Mouse (Mus musculus) layer of hippocampus, postnatal 25 days (tissue): ENCODE results near the gene Myg1. TPM values are rescaled to one million over a fixed set of nuclear protein-coding genes. Genes with fewer than 3 reads are reported as not detected.

Source experiments
- DNase-seq, 2 experiments: peaks; one replicate each; pipeline ENCODE4 v3.0.0; 2022; ENCODE audit warnings: mixed read lengths in 2 of 2, low spot score in 1 of 2; ENCODE audit errors: extremely low spot score in 1 of 2
- total RNA-seq, 2 experiments: library from RNA; stranded (reverse); gene quantifications; 2 replicates each; pipeline ENCODE4 v1.2.3; 2021

The Myg1 gene
- total RNA-seq, 2 experiments from 2014 or later: 63.0 to 66.1 TPM

GRCm38 (mm10) chr15:102377810-102378262 is 46.3 kb downstream of the Myg1 start:
- DNase-seq: no peak

- DNase-seq: peak; percentile 63 to 91
Observed at GRCm38 (mm10) chr15:102381575-102381974, 50.1 kb downstream of the Myg1 start.

DNA sequence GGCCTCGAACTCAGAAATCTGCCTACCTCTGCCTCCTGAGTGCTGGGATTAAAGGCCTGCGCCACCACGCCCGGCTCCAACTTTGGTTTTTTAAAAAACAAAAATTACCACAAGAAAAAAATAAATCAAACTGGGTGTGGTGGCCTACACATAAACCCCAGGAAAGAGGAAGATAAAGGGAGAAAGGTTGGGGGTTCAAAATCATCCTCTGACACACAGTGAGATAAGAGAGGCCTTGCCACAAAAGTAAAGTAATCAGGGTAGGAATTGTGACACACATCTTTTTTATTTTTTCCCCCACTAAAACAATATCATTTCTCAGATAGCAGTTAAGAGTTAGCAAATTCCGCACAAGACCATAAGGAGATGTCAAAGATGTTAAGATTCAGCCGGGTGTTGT is 52.2 kb downstream of the Myg1 start:
- DNase-seq: no peak

- no peak for DNase-seq
Observed at GRCm38 (mm10) chr15:102386640-102387039, 55.1 kb downstream of the Myg1 start.

Other genes starting within 250 kb of the Myg1 start
- 10 to 100 TPM; 13.3 to 15.0 TPM for gene Tns2, start 231.3 kb upstream of the Myg1 start, total RNA-seq
- 100 to 1,000 TPM; 149 to 154 TPM for gene Spryd3, start 195.5 kb upstream of the Myg1 start, total RNA-seq
- 10 to 100 TPM in 1 of 2 experiments, 1 to 10 TPM in 1; 8.0 to 11.1 TPM for gene Igfbp6, start 187.3 kb upstream of the Myg1 start, total RNA-seq
- gene Soat2, start 181.2 kb upstream of the Myg1 start, total RNA-seq: not detected
- 10 to 100 TPM; 66.6 to 70.2 TPM for gene Zfp740, start 128.5 kb upstream of the Myg1 start, total RNA-seq
- gene Csad, start 127.0 kb upstream of the Myg1 start, total RNA-seq: 10 to 100 TPM; 32.5 to 38.4 TPM
- 1 to 10 TPM; 2.0 to 2.3 TPM for gene Itgb7, start 99.8 kb upstream of the Myg1 start, total RNA-seq
- gene Rarg, start 74.2 kb upstream of the Myg1 start, total RNA-seq: 10 to 100 TPM; 13.1 to 13.6 TPM
- gene Gm9918, start 61.1 kb upstream of the Myg1 start, total RNA-seq: not detected
- 10 to 100 TPM; 39.0 to 39.6 TPM for gene Mfsd5, start 52.3 kb upstream of the Myg1 start, total RNA-seq
- gene Espl1, start 35.4 kb upstream of the Myg1 start, total RNA-seq: 1 to 10 TPM; 2.9 to 3.5 TPM
- gene Pfdn5, start 5.6 kb upstream of the Myg1 start, total RNA-seq: 100 to 1,000 TPM; 386 to 396 TPM
- gene Aaas, start 19.1 kb downstream of the Myg1 start, total RNA-seq: 10 to 100 TPM; 19.6 to 23.1 TPM
- gene Sp7, start 35.5 kb downstream of the Myg1 start, total RNA-seq: under 1 TPM; 0.86 to 0.99 TPM
- 10 to 100 TPM; 22.5 to 24.2 TPM for gene Sp1, start 74.4 kb downstream of the Myg1 start, total RNA-seq
- under 1 TPM; 0.80 to 0.91 TPM for gene Amhr2, start 113.7 kb downstream of the Myg1 start, total RNA-seq
- gene Prr13, start 127.3 kb downstream of the Myg1 start, total RNA-seq: 10 to 100 TPM; 32.2 to 36.9 TPM
- gene Pcbp2, start 138.8 kb downstream of the Myg1 start, total RNA-seq: 100 to 1,000 TPM; 449 to 472 TPM
- gene Gm10337, start 172.0 kb downstream of the Myg1 start, total RNA-seq: not detected
- gene Map3k12, start 185.4 kb downstream of the Myg1 start, total RNA-seq: 100 to 1,000 TPM in 1 of 2 experiments, 10 to 100 TPM in 1; 94.0 to 102 TPM
- 10 to 100 TPM; 32.8 to 40.4 TPM for gene Tarbp2, start 186.5 kb downstream of the Myg1 start, total RNA-seq
- gene Npff, start 193.2 kb downstream of the Myg1 start, total RNA-seq: 1 to 10 TPM; 2.1 to 3.0 TPM